Mouse (Mus musculus) left cerebral cortex, adult 8-10 months (tissue): Measurements from ENCODE around the gene Gpx8. TPM values are rescaled to one million over a fixed set of nuclear protein-coding genes. Genes with fewer than 3 reads are reported as not detected.
"Not testable (repeated sequence)": the region's sequence is repeated elsewhere in the genome, so short reads cannot be mapped to it uniquely, and the experiment has no call there.

Source experiments
- DNase-seq, 2 experiments: peaks; one replicate each; pipeline ENCODE4 v3.0.0; 2022; ENCODE audit warnings: low spot score in 2 of 2
- microRNA-seq, 2 experiments: library from miRNA; unstranded; fragments of <30 nt; microRNA quantifications; one replicate each; pipeline ENCODE4 v1.2.0; 2022
- total RNA-seq, 4 experiments: library from RNA; stranded (reverse); gene quantifications; 2 replicates each; pipeline ENCODE4 v1.2.4; 2022

The Gpx8 gene
- total RNA-seq, 4 experiments from 2014 or later: 4.3 to 8.4 (median 6.3) TPM

GRCm38 (mm10) chr13:113023274-113024143 lies 22.7 kb downstream of the Gpx8 start:
- no peak for DNase-seq

GRCm38 (mm10) chr13:113022467-113022866 lies 23.7 kb downstream of the Gpx8 start:
- DNase-seq: no peak

- DNase-seq: no peak
Observed at GRCm38 (mm10) chr13:113021521-113021920, 24.7 kb downstream of the Gpx8 start.

- DNase-seq: not testable (repeated sequence)
Observed at GRCm38 (mm10) chr13:113013174-113013953, 32.8 kb downstream of the Gpx8 start.

GRCm38 (mm10) chr13:113012683-113013082 lies 33.5 kb downstream of the Gpx8 start:
- no peak for DNase-seq

- DNase-seq: no peak
Observed at GRCm38 (mm10) chr13:113000576-113001318, 45.5 kb downstream of the Gpx8 start.

GRCm38 (mm10) chr13:113000090-113000489 lies 46.1 kb downstream of the Gpx8 start:
- DNase-seq: no peak

GRCm38 (mm10) chr13:112998427-112999201 lies 47.6 kb downstream of the Gpx8 start:
- peak; percentile 40 to 49 for DNase-seq

GRCm38 (mm10) chr13:112997369-112997768 lies 48.8 kb downstream of the Gpx8 start:
- DNase-seq: no peak

GRCm38 (mm10) chr13:112996407-112996806 lies 49.8 kb downstream of the Gpx8 start:
- DNase-seq: no peak

- DNase-seq: no peak
Observed at GRCm38 (mm10) chr13:112994191-112994590, 52.0 kb downstream of the Gpx8 start.

- DNase-seq: no peak
Observed at GRCm38 (mm10) chr13:112993531-112994152, 52.6 kb downstream of the Gpx8 start, which contains the start of gene Mcidas. TSS of gene Mcidas (plus strand) at chr13:112993845.

Small RNA genes lying within 50 kb of the gene (microRNA-seq; reads per million reads assigned to microRNA genes)
- gene Mir449a: 32.6 to 45.6 reads per million in 2 experiments
- gene Mir449b: 0 reads per million in 2 experiments
- 0.42 to 0.66 reads per million in 2 experiments for gene Mir449c

Other genes starting within 250 kb of the Gpx8 start
- gene Plpp1, start 245.6 kb downstream of the Gpx8 start, total RNA-seq: 10 to 100 TPM; 28.5 to 32.2 (median 29.3) TPM
- gene Mtrex, start 119.0 kb downstream of the Gpx8 start, total RNA-seq: 10 to 100 TPM; 39.1 to 45.2 (median 43.3) TPM
- 10 to 100 TPM; 18.0 to 23.3 (median 22.7) TPM for gene Dhx29, start 119.0 kb downstream of the Gpx8 start, total RNA-seq
- 1 to 10 TPM; 1.8 to 3.6 (median 3.1) TPM for gene Ccno, start 58.6 kb downstream of the Gpx8 start, total RNA-seq
- 1 to 10 TPM in 1 of 4 experiments, under 1 TPM in 3; 0.74 to 1.3 (median 0.86) TPM for gene Mcidas, start 52.6 kb downstream of the Gpx8 start, total RNA-seq
- not detected for gene Cdc20b, start 11.3 kb downstream of the Gpx8 start, total RNA-seq
- gene Gzma, start 54.6 kb upstream of the Gpx8 start, total RNA-seq: not detected
- gene Esm1, start 163.2 kb upstream of the Gpx8 start, total RNA-seq: under 1 TPM in 2 of 4 experiments, not detected in 2; 0.17 to 0.53 TPM
- gene Gzmk, start 179.5 kb upstream of the Gpx8 start, total RNA-seq: under 1 TPM in 1 of 4 experiments, not detected in 3; 0.25 TPM
- gene BC067074, start 246.7 kb upstream of the Gpx8 start, total RNA-seq: 1 to 10 TPM; 1.7 to 2.4 (median 2.3) TPM